Mouse (Mus musculus) small intestine, adult 2 months (tissue): ENCODE measurements around the gene Tmppe.

ENCODE experiments used
- CTCF ChIP-seq: fragments of 200-500 bp; IDR thresholded peaks from 2 replicates; pipeline ENCODE4 v1.5.1; 2012; ENCODE audit warnings: low read depth, mild to moderate bottlenecking, control low read depth, inconsistent platforms, low read length, moderate library complexity, mixed read lengths; ENCODE audit not compliant: insufficient replicate concordance, insufficient read length; ENCODE audit errors: extremely low read depth
- POLR2A ChIP-seq: fragments of 200-500 bp; IDR thresholded peaks from 2 replicates; pipeline ENCODE4 v1.6.1; 2012; ENCODE audit warnings: low read depth, mild to moderate bottlenecking, control low read depth, inconsistent platforms, low read length, moderate library complexity

DNA sequence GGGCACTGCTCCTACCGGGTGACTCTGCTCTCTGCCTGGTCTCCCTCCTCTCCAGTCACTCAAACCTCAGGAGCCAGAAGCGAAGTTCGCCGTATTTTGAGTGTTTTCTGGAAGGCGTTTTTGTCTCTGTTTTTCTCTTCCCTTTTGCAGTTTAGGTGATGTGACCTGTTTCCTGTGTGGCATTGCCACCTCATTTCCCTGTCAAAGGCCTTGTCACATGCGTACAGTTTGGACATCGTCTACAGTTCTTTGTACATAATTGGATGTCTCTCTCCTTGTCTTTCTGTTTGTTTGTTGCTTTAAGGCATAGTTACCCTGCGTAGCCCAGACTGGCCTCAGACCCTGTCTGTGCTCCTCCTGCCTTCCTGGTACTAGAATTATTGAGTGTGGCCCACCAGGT is 26.5 kb downstream of the Tmppe start:
- TF ChIP-seq POLR2A (no peak), CTCF (no peak)
